Mouse (Mus musculus): ENCODE measurements around the gene Krt12. TPM values are rescaled to one million over a fixed set of nuclear protein-coding genes. Genes with fewer than 3 reads are reported as not detected.

Krt12 gene
- polyA plus RNA-seq, 1 experiment from 2014 or later: not detected

GRCm38 (mm10) chr11:99437972-99438371, 15.9 kb upstream of the Krt12 start, which contains the start of gene Krt20:
TSS of gene Krt20 (minus strand) at chr11:99438150.
- H3K4me3 ChIP-seq: no peak within 1 kb of the TSS
- no peaks in the 10 kb centered on the region for H3K4me1 ChIP-seq
- H3K4me2 ChIP-seq (replicated peaks): no peak within 1 kb of the TSS
- H3K9me3 ChIP-seq: no peaks in the 10 kb centered on the region
- 65% methylated on average over 10 of the region's 10 CpGs for WGBS
- no peak for ATAC-seq (ENCODE audit: low FRiP score, low read depth)
- no peaks in the 10 kb centered on the region for H3K27me3 ChIP-seq
- H3K9ac ChIP-seq (replicated peaks): no peak within 1 kb of the TSS
- H3K36me3 ChIP-seq: no peaks in the 10 kb centered on the region
- H3K27ac ChIP-seq (replicated peaks): no peak within 1 kb of the TSS

GRCm38 (mm10) chr11:99436625-99437024, 14.6 kb upstream of the Krt12 start:
- no peak overlapping the region for H3K4me2 ChIP-seq (replicated peaks)
- no peak for ATAC-seq (ENCODE audit: low FRiP score, low read depth)
- H3K36me3 ChIP-seq: no peaks in the 10 kb centered on the region
- H3K27ac ChIP-seq (replicated peaks): no peak overlapping the region
- WGBS: 45% methylated on average over 4 of the region's 4 CpGs
- no peaks in the 10 kb centered on the region for H3K4me1 ChIP-seq
- no peak overlapping the region for H3K4me3 ChIP-seq
- no peak overlapping the region for H3K9ac ChIP-seq (replicated peaks)
- no peaks in the 10 kb centered on the region for H3K9me3 ChIP-seq
- no peaks in the 10 kb centered on the region for H3K27me3 ChIP-seq

- Histone ChIP-seq H3K27ac (replicated peaks) (no peak overlapping the region), H3K4me2 (replicated peaks) (no peak overlapping the region), H3K27me3 (peaks cover 9% of the 10 kb centered on the region; the same call in 1 of the 2 replicates), H3K36me3 (no peaks in the 10 kb centered on the region), H3K4me1 (peaks cover 11% of the 10 kb centered on the region; the same call in 1 of the 2 replicates), H3K9ac (replicated peaks) (no peak overlapping the region), H3K4me3 (no peak overlapping the region), H3K9me3 (no peaks in the 10 kb centered on the region)
- 52% methylated on average over 12 of the region's 12 CpGs for WGBS
- no peak for ATAC-seq (ENCODE audit: low FRiP score, low read depth)
Measured at GRCm38 (mm10) chr11:99430670-99431069, 8.6 kb upstream of the Krt12 start.

- Histone ChIP-seq H3K4me2 (replicated peaks) (no peak overlapping the region), H3K36me3 (no peaks in the 10 kb centered on the region), H3K27ac (replicated peaks) (no peak overlapping the region), H3K9ac (replicated peaks) (no peak overlapping the region), H3K9me3 (no peaks in the 10 kb centered on the region), H3K4me3 (no peak overlapping the region), H3K4me1 (no peaks in the 10 kb centered on the region), H3K27me3 (0 out of 2 replicates have a peak, but pooled peaks cover 3% of the 10 kb centered on the region)
- no peak for ATAC-seq (ENCODE audit: low FRiP score, low read depth)
- WGBS: 61% methylated on average over 10 of the region's 10 CpGs
Measured at GRCm38 (mm10) chr11:99420586-99420985, 1.5 kb downstream of the Krt12 start.

- H3K4me3 ChIP-seq: no peak overlapping the region
- WGBS: 68% methylated on average over 16 of the region's 16 CpGs
- H3K4me2 ChIP-seq (replicated peaks): no peak overlapping the region
- H3K9me3 ChIP-seq: no peaks in the 10 kb centered on the region
- no peak for ATAC-seq (ENCODE audit: low FRiP score, low read depth)
- no peaks in the 10 kb centered on the region for H3K4me1 ChIP-seq
- no peak overlapping the region for H3K9ac ChIP-seq (replicated peaks)
- no peak overlapping the region for H3K27ac ChIP-seq (replicated peaks)
- H3K27me3 ChIP-seq: no peaks in the 10 kb centered on the region
- no peaks in the 10 kb centered on the region for H3K36me3 ChIP-seq
Measured at GRCm38 (mm10) chr11:99417819-99418218, 4.2 kb downstream of the Krt12 start.

- no peak for ATAC-seq (ENCODE audit: low FRiP score, low read depth)
Measured at GRCm38 (mm10) chr11:99416902-99417301, 5.2 kb downstream of the Krt12 start.

GRCm38 (mm10) chr11:99414463-99415147, 7.5 kb downstream of the Krt12 start:
- no peaks in the 10 kb centered on the region for H3K9me3 ChIP-seq
- H3K27ac ChIP-seq (replicated peaks): no peak overlapping the region
- H3K4me2 ChIP-seq (replicated peaks): no peak overlapping the region
- H3K4me3 ChIP-seq: no peak overlapping the region
- H3K4me1 ChIP-seq: no peaks in the 10 kb centered on the region
- H3K27me3 ChIP-seq: no peaks in the 10 kb centered on the region
- WGBS: 94% methylated on average over 13 of the region's 13 CpGs
- H3K36me3 ChIP-seq: no peaks in the 10 kb centered on the region
- no peak for ATAC-seq (ENCODE audit: low FRiP score, low read depth)
- no peak overlapping the region for H3K9ac ChIP-seq (replicated peaks)

More at GRCm38 (mm10) chr11:99416902-99417301, 5.2 kb downstream of the Krt12 start:
- no peak overlapping the region for H3K9ac ChIP-seq (replicated peaks)
- H3K4me3 ChIP-seq: no peak overlapping the region
- H3K9me3 ChIP-seq: no peaks in the 10 kb centered on the region
- no peaks in the 10 kb centered on the region for H3K36me3 ChIP-seq
- 85% methylated on average over 13 of the region's 13 CpGs for WGBS
- H3K27me3 ChIP-seq: no peaks in the 10 kb centered on the region
- H3K27ac ChIP-seq (replicated peaks): no peak overlapping the region
- H3K4me2 ChIP-seq (replicated peaks): no peak overlapping the region
- H3K4me1 ChIP-seq: no peaks in the 10 kb centered on the region

GRCm38 (mm10) chr11:99413247-99413646, 8.8 kb downstream of the Krt12 start:
- H3K36me3 ChIP-seq: no peaks in the 10 kb centered on the region
- no peak overlapping the region for H3K27ac ChIP-seq (replicated peaks)
- no peaks in the 10 kb centered on the region for H3K9me3 ChIP-seq
- ATAC-seq (ENCODE audit: low FRiP score, low read depth): no peak
- H3K9ac ChIP-seq (replicated peaks): no peak overlapping the region
- H3K4me1 ChIP-seq: no peaks in the 10 kb centered on the region
- no peak overlapping the region for H3K4me2 ChIP-seq (replicated peaks)
- WGBS: 26% methylated on average over 6 of the region's 6 CpGs
- no peak overlapping the region for H3K4me3 ChIP-seq
- H3K27me3 ChIP-seq: no peaks in the 10 kb centered on the region

GRCm38 (mm10) chr11:99406186-99406585, 15.9 kb downstream of the Krt12 start:
- H3K4me2 ChIP-seq (replicated peaks): no peak overlapping the region
- 81% methylated on average over 10 of the region's 10 CpGs for WGBS
- no peaks in the 10 kb centered on the region for H3K4me1 ChIP-seq
- H3K9ac ChIP-seq (replicated peaks): no peak overlapping the region
- H3K36me3 ChIP-seq: no peaks in the 10 kb centered on the region
- H3K9me3 ChIP-seq: no peaks in the 10 kb centered on the region
- no peak overlapping the region for H3K27ac ChIP-seq (replicated peaks)
- no peaks in the 10 kb centered on the region for H3K27me3 ChIP-seq
- no peak for ATAC-seq (ENCODE audit: low FRiP score, low read depth)
- H3K4me3 ChIP-seq: no peak overlapping the region

- H3K4me1 ChIP-seq: peaks cover 13% of the 10 kb centered on the region
- H3K4me2 ChIP-seq (replicated peaks): no peak overlapping the region
- no peaks in the 10 kb centered on the region for H3K36me3 ChIP-seq
- H3K27ac ChIP-seq (replicated peaks): no peak overlapping the region
- 90% methylated on average over 13 of the region's 13 CpGs for WGBS
- no peaks in the 10 kb centered on the region for H3K9me3 ChIP-seq
- H3K9ac ChIP-seq (replicated peaks): no peak overlapping the region
- peaks cover 18% of the 10 kb centered on the region for H3K27me3 ChIP-seq
- ATAC-seq (ENCODE audit: low FRiP score, low read depth): no peak
- H3K4me3 ChIP-seq: no peak overlapping the region
Measured at GRCm38 (mm10) chr11:99399956-99400549, 22.0 kb downstream of the Krt12 start.

GRCm38 (mm10) chr11:99398832-99399231, 23.2 kb downstream of the Krt12 start:
- no peak for ATAC-seq (ENCODE audit: low FRiP score, low read depth)
- WGBS: 48% methylated on average over 8 of the region's 8 CpGs
- peaks cover 13% of the 10 kb centered on the region for H3K4me1 ChIP-seq
- H3K4me3 ChIP-seq: no peak overlapping the region
- no peaks in the 10 kb centered on the region for H3K9me3 ChIP-seq
- no peaks in the 10 kb centered on the region for H3K36me3 ChIP-seq
- no peak overlapping the region for H3K4me2 ChIP-seq (replicated peaks)
- H3K27ac ChIP-seq (replicated peaks): no peak overlapping the region
- H3K9ac ChIP-seq (replicated peaks): no peak overlapping the region
- H3K27me3 ChIP-seq: peaks cover 18% of the 10 kb centered on the region

GRCm38 (mm10) chr11:99398084-99398483, 24.0 kb downstream of the Krt12 start:
- ATAC-seq (ENCODE audit: low FRiP score, low read depth): no peak
- WGBS: 82% methylated on average over 3 of the region's 3 CpGs
- H3K9ac ChIP-seq (replicated peaks): no peak overlapping the region
- H3K27ac ChIP-seq (replicated peaks): no peak overlapping the region
- no peaks in the 10 kb centered on the region for H3K36me3 ChIP-seq
- H3K4me3 ChIP-seq: no peak overlapping the region
- H3K4me1 ChIP-seq: peaks cover 13% of the 10 kb centered on the region
- peaks cover 18% of the 10 kb centered on the region for H3K27me3 ChIP-seq
- H3K9me3 ChIP-seq: no peaks in the 10 kb centered on the region
- no peak overlapping the region for H3K4me2 ChIP-seq (replicated peaks)

Measured in midbrain, embryonic 12.5 days (tissue).